Mouse (Mus musculus): ENCODE data around the gene Ppfia2.

Gene Ppfia2

DNA sequence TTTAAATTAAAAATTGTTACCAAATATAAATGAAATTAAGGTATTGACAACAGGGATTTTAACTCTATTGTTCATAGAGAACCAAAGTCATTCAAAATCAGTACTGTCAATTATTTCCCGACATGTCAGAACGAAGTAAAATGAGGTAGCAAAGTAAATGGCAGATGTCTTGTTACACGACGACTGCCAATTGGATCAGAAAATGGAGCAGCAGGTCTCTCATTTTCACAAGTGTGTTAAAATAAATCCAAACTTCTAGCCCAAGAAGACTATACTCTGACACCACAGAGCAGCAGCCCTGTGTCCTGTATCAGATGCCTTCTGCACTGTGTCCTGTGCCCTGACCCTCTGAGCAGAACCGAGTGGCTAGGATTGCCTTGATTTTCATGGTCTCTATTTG is 454.2 kb downstream of the Ppfia2 start:
- DNase-seq = no peak

DNA sequence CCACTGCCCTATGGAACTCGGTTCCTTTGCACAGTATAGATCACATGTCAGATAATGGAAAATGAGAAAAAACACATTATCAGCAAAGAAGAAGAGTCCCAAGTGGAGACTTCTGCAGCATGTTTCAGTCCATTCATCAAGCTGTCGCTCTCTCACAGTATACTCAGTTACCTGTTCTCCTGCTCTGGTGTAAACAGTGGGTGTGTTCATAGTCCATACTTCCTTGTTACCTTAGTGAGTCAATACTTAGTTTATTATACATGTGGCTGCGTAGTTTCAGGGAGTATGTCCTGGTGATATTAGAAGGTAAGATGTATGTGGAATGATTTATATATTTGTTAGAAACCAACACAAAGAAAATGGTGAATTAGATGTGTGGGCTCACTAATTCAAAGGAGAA is 454.7 kb downstream of the Ppfia2 start:
- DNase-seq = no peak

DNA sequence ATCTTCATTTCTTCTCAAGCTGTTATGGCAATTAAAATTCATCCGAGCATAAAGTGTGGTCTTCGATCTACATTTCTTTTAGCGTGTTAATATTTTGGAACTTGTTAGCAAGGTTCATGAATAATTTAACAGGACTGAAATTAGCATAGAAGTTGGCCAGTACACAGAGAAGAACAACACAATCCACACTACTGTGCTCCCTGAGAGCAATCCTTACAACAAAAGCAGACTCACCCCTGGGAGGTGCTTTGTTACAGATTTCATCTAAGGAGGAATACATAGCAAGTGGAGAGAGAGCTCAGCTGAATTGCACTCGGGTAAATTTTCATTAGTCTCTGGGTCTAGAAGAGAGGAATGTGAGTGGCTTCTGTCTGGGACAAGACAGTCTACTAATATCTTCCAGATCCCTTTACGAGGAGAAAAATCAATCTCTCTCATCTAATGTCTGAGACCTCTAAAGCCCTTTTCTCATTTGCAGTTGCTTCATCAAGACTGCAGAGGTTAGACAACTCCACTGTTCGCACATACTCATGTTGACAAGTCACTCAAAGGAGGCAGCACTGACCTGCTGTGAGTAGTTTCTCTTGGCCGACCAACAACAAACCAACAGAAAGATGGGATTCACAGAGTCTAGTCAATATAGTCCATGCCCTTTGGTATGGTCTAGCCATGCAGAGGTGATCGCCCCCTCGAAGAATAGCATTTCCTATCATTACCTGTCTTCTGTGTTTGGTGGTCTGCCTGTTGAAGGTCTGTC is 458.6 kb downstream of the Ppfia2 start:
- DNase-seq = no peak

DNA sequence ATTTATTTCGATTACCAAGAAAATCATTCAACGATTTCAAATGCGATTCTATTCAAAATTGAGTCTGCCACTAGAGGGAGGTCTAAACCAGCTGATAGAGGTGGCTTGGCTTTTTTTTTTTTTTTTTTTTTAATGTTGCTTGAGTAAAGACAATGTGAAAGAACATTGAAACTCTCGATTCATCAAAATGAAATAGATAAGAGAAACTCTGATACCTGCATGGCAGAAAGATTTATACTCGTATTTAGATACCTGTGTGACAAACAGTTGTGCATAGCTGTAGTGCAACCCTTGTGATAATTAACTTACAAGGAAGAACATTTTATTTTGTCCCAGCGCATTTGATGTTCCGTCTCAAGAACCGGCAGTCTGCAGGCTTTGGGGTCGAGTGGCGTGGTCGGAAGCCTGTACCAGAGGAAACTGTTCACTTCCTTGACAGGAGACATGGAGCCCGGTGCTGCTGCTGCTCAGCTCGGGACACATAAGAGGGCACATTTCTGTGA is 462.5 kb downstream of the Ppfia2 start:
- DNase-seq = no peak

DNA sequence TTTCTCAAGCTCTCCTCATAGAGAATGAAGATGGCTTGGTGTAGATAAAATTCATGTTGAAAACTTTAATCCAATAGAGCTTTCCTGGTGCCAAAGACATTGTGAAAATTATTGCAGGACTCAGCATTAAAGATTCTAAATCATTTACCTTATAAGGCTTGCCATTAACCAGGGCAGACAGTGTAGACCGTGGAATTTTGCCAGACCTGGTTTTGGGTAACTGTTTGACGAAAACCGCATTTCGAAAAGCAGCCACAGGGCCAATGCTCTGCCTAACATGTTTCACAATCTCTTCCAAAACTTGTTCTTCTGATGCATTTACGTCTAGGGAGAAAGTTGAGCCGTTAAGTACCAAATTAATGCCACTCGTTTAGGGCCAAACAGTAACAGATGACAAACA is 466.9 kb downstream of the Ppfia2 start:
- peak; percentile 18 for DNase-seq

DNA sequence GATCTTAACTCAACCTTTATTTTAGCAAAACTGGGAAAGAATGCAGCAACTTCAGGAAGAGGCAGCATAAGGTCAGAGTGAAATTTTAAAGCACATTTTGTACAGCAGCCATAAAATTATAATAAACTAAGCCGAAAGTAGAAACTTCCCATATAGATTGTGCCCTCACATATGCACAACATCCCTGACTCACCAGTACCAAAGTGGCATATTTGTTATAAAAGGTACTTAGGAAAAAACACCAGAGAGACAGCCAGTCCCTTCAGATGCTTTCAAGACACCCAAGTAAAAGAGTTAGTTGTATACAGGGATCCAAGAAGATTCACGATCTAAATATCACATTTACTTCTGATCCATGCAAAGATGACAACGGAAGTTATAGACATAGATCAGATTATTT is 468.7 kb downstream of the Ppfia2 start:
- DNase-seq = no peak

DNA sequence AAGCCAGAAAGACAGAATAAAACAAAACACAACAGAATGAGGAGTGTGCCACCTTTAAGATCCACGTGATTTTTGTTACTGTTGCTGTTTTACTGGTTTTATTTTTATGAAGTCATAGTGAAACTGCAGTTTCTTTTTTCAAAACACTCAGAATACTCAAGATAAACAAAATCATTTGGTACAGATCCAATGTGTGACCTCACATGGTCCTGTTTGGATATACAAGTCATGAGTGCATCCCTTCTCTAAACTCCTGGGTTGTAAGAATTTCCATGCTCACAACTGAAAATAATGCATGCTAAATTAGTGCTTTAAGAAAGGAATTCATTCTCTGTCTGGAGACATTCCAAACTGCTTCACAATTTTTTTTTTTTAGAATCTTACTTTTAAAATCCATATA is 469.3 kb downstream of the Ppfia2 start:
- no peak for DNase-seq

DNA sequence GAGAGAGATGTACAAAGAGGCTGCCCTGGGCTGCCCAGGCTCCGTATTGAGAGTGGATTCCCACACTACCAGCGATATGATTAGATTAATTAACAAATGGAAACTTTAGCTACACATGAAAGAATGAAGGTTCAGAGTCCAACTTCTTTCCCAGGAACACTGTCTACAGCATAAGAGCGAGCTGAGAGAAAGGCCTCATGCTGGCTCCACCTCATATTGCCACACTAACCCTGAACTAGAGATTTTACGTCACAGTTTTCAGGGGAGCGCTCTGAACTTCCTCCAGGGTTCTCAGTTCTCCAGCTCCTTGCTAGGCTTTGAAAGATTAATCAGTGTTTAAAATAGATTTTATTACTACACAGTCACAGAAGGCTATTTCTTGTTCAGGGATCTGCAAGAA is 471.2 kb downstream of the Ppfia2 start:
- no peak for DNase-seq

DNA sequence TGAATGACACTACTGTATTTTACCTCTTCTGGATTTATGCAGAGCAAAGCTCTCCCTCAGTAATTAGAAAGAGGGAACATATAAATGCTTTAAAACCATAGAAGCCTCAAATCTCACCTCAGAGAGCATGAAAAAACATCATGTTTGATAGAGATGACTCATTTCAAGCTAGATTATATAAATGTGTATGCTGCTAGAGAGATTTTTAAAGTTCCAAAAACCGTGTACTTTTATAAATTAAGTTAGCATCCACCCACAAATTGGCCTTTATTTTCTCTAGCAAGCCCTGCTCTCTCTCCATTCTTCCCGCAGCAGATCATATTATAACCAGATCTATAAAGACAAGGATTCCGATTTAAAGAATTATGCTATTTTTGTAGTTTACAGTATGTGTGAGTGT is 488.9 kb downstream of the Ppfia2 start:
- DNase-seq = no peak

DNA sequence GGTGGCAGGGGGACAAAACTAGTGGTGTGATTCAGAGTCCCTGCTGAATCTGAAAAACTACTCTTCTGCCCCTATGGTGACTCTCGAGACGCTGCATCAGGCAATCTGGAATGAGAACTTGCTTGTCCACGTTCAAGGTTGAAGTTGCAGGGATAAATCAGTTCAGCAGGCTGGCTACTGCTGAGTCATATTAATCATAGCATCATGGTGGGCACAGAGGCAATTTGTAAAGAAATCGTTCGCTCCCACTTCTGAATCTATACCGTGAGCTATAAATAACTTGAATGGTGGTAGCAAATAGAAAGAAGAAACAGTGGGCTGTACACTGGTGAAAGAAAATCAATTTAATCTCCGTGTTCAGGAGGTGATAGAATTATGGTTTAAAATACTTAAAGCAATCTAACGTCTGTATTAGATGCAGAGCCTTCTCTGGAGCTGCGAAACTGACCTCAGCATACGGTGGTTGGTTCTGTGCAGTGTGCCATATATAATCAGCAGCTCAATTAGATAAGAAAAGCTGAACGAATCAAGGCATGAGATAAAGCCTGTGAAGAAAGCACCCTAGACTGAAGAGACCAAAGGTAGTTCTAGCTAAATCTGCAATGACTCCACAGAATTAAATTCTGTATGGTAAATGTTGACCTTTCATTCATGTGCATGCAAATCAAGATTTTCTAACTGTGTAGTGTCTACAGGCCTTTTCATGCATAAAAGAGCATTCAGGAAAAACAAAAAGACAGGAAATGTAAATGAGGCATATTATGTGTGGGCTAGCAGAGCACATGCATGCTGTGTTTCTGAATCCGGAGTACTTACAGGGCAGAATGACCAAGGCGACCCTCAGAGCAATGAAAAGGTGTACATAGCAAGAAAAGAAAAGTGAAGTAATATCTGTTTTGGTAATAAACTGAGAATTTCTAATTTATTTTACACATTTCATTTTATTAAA is 505.3 kb downstream of the Ppfia2 start:
- DNase-seq = no peak

All from kidney, adult 11 months (tissue).